ENCODE assay signal across 7 mouse cellular contexts in genomic region chr4:137164429-137164828, GRCm38 (mm10).
DNase-seq lines count a peak whose midpoint lies in the region; ATAC-seq and TF ChIP-seq lines count a peak whose summit lies in the region.

No protein-coding gene starts in this region.

- H3K27me3 ChIP-seq in embryonic facial prominence, embryonic 11.5 days (ENCODE audit: control insufficient read depth, insufficient read depth, low read length), result 0 out of 2 replicates have a peak, but pooled peaks cover 2% of the 10 kb centered on the region
- peaks cover 9% of the 10 kb centered on the region for H3K27me3 ChIP-seq in limb, embryonic 11.5 days (ENCODE audit: control insufficient read depth, insufficient read depth, low read length)
- H3K27me3 ChIP-seq in midbrain, embryonic 14.5 days (ENCODE audit: control insufficient read depth, insufficient read depth, low read length), result no peaks in the 10 kb centered on the region
- H3K27me3 ChIP-seq in spleen, adult 2 months (ENCODE audit: control insufficient read depth, insufficient read depth, low read length), result no peaks in the 10 kb centered on the region

- WGBS in embryonic facial prominence, embryonic 11.5 days, result 5% methylated on average over 12 of the region's 12 CpGs
- 5% methylated on average over 12 of the region's 12 CpGs for WGBS in limb, embryonic 11.5 days
- WGBS in midbrain, embryonic 14.5 days, result 5% methylated on average over 12 of the region's 12 CpGs
- WGBS in spleen, adult 2 months, result 4% methylated on average over 12 of the region's 12 CpGs

- TF ChIP-seq POLR2A in spleen, adult 2 months (IDR thresholded peaks at IDR 0.05; ENCODE audit: low read depth, low read length), result no peak

- H3K27ac ChIP-seq in embryonic facial prominence, embryonic 11.5 days (replicated peaks; ENCODE audit: low read depth, low read length), result no peak overlapping the region
- H3K27ac ChIP-seq in limb, embryonic 11.5 days (replicated peaks; ENCODE audit: low read depth, low read length), result no peak overlapping the region
- no peak overlapping the region for H3K27ac ChIP-seq in midbrain, embryonic 14.5 days (replicated peaks; ENCODE audit: low read depth, low read length)
- no peak overlapping the region for H3K27ac ChIP-seq in spleen, adult 2 months (ENCODE audit: insufficient read depth, low read length)

- no peaks in the 10 kb centered on the region for H3K9me3 ChIP-seq in embryonic facial prominence, embryonic 11.5 days (replicated peaks; ENCODE audit: control insufficient read depth, low read length)
- H3K9me3 ChIP-seq in limb, embryonic 11.5 days (ENCODE audit: control insufficient read depth, low read length), result no peaks in the 10 kb centered on the region
- H3K9me3 ChIP-seq in midbrain, embryonic 14.5 days (ENCODE audit: control insufficient read depth, low read length), result no peaks in the 10 kb centered on the region

- peak overlapping the region; percentile 31 for H3K4me2 ChIP-seq in embryonic facial prominence, embryonic 11.5 days (ENCODE audit: low read depth, low read length)
- peak overlapping the region; percentile 14; the same call in 1 of the 2 replicates for H3K4me2 ChIP-seq in limb, embryonic 11.5 days (ENCODE audit: low read depth, severe bottlenecking)
- peak overlapping the region; percentile 41 for H3K4me2 ChIP-seq in midbrain, embryonic 14.5 days (ENCODE audit: low read length)

- TF ChIP-seq CTCF in spleen, adult 2 months (IDR thresholded peaks at IDR 0.05; ENCODE audit: extremely low read depth, insufficient read depth, insufficient read length, insufficient replicate concordance), result peak; percentile 91

- peak; percentile 84 for DNase-seq in adrenal gland, postnatal 25 days
- DNase-seq in embryonic facial prominence, embryonic 11.5 days (ENCODE audit: low spot score), result peak; percentile 85
- DNase-seq in heart, adult 11 months, result peak; percentile 92
- peak; percentile 88 for DNase-seq in kidney, adult 18-20 months
- peak; percentile 94 for DNase-seq in limb, embryonic 11.5 days (ENCODE audit: low spot score)
- DNase-seq in midbrain, embryonic 14.5 days, result peak; percentile 87
- peak; percentile 38 to 59 for DNase-seq in spleen, adult 2 months (ENCODE audit: low read depth in 1 of 2, low spot score in 2 of 2)

- H3K4me1 ChIP-seq in embryonic facial prominence, embryonic 11.5 days (ENCODE audit: control insufficient read depth, insufficient read depth, low read length), result no peaks in the 10 kb centered on the region
- no peaks in the 10 kb centered on the region for H3K4me1 ChIP-seq in limb, embryonic 11.5 days (ENCODE audit: control insufficient read depth, insufficient read depth, low read length)
- H3K4me1 ChIP-seq in midbrain, embryonic 14.5 days (ENCODE audit: control insufficient read depth, insufficient read depth, low read length), result no peaks in the 10 kb centered on the region
- H3K4me1 ChIP-seq in spleen, adult 2 months (ENCODE audit: control insufficient read depth, insufficient read depth, insufficient read length), result no peaks in the 10 kb centered on the region

- no peaks in the 10 kb centered on the region for H3K36me3 ChIP-seq in embryonic facial prominence, embryonic 11.5 days (replicated peaks; ENCODE audit: control insufficient read depth, insufficient read depth, low read depth, low read length)
- H3K36me3 ChIP-seq in limb, embryonic 11.5 days (ENCODE audit: control insufficient read depth, insufficient read depth, low read length), result no peaks in the 10 kb centered on the region
- no peaks in the 10 kb centered on the region for H3K36me3 ChIP-seq in midbrain, embryonic 14.5 days (ENCODE audit: control insufficient read depth, insufficient read depth, low read length)
- H3K36me3 ChIP-seq in spleen, adult 2 months (ENCODE audit: control insufficient read depth, insufficient read depth, low read length), result no peaks in the 10 kb centered on the region

- no peak for ATAC-seq in embryonic facial prominence, embryonic 11.5 days (replicated peaks; ENCODE audit: insufficient number of reproducible peaks, low FRiP score, low TSS enrichment, low read depth)
- no peak for ATAC-seq in limb, embryonic 11.5 days (ENCODE audit: insufficient number of reproducible peaks, low FRiP score, low TSS enrichment, low read depth)
- ATAC-seq in midbrain, embryonic 14.5 days (ENCODE audit: low FRiP score, low TSS enrichment), result no peak

- H3K9ac ChIP-seq in embryonic facial prominence, embryonic 11.5 days (replicated peaks; ENCODE audit: low read length), result no peak overlapping the region
- no peak overlapping the region for H3K9ac ChIP-seq in limb, embryonic 11.5 days (ENCODE audit: low read length)
- no peak overlapping the region for H3K9ac ChIP-seq in midbrain, embryonic 14.5 days (replicated peaks; ENCODE audit: low read length)

- no peak overlapping the region; the same call in 1 of the 2 replicates for H3K4me3 ChIP-seq in embryonic facial prominence, embryonic 11.5 days (ENCODE audit: low read depth, low read length)
- no peak overlapping the region for H3K4me3 ChIP-seq in limb, embryonic 11.5 days (ENCODE audit: low read depth, low read length)
- peak overlapping the region; percentile 18; the same call in 1 of the 2 replicates for H3K4me3 ChIP-seq in midbrain, embryonic 14.5 days (replicated peaks; ENCODE audit: low read depth, low read length)
- H3K4me3 ChIP-seq in spleen, adult 2 months (ENCODE audit: extremely low read depth, insufficient read depth, insufficient read length), result peak overlapping the region; percentile 34; the same call in 1 of the 2 replicates

Comparison
In these comparisons a context has a peak if more than half of its experiments do, and no peak if none do; other contexts are left out.
1. H3K4me3 ChIP-seq: peak in midbrain, embryonic 14.5 days (single experiment) and spleen, adult 2 months (single experiment); none in embryonic facial prominence, embryonic 11.5 days (single experiment) and limb, embryonic 11.5 days (single experiment).
2. Peak in every context shown above with its lines, with median percentiles within 50 percentile points of each other: DNase-seq and H3K4me2 ChIP-seq.